Mouse (Mus musculus) midbrain, embryonic 11.5 days (tissue): ENCODE measurements at regions not wholly inside any gene's neighbourhood (a gene's known extent, or its start where the extent isn't known, plus 50 kb on each side); places are given as distances from the start of the nearest gene placed in this dataset.

ENCODE experiments used
- ATAC-seq: fragments of 200-750 bp; cut with Nextera tagmentation; 2 replicates; pipeline ENCODE4 v1.8.0; 2017; ENCODE audit warnings: moderate TSS enrichment, moderate library complexity; ENCODE audit not compliant: low FRiP score
- DNase-seq: peaks from one replicate; pipeline ENCODE4 v3.0.0; 2015; ENCODE audit warnings: low spot score; ENCODE audit errors: missing footprints
- H3K27ac ChIP-seq: fragments of 300-500 bp; sonication (generic); 2 replicates; pipeline ENCODE4 v1.5.1; 2014; ENCODE audit warnings: low read depth, low read length
- H3K27me3 ChIP-seq: fragments of 300-500 bp; sonication (generic); 2 replicates; pipeline ENCODE4 v1.6.1; 2014; ENCODE audit warnings: mild to moderate bottlenecking, low read length, moderate library complexity, mixed read lengths; ENCODE audit not compliant: control insufficient read depth, insufficient read depth
- H3K36me3 ChIP-seq: fragments of 300-500 bp; sonication (generic); 2 replicates; pipeline ENCODE4 v1.6.1; 2014; ENCODE audit warnings: mild to moderate bottlenecking, low read length, moderate library complexity, mixed read lengths; ENCODE audit not compliant: control insufficient read depth, insufficient read depth
- H3K4me1 ChIP-seq: fragments of 300-500 bp; sonication (generic); 2 replicates; pipeline ENCODE4 v1.6.1; 2014; ENCODE audit warnings: low read length; ENCODE audit not compliant: control insufficient read depth, insufficient read depth
- H3K4me2 ChIP-seq: fragments of 300-500 bp; sonication (generic); 2 replicates; pipeline ENCODE4 v1.6.1; 2014; ENCODE audit warnings: mild to moderate bottlenecking, moderate library complexity
- H3K4me3 ChIP-seq: fragments of 300-500 bp; sonication (generic); 2 replicates; pipeline ENCODE4 v1.5.1; 2014; ENCODE audit warnings: low read depth, low read length
- H3K9ac ChIP-seq: fragments of 300-500 bp; sonication (generic); 2 replicates; pipeline ENCODE4 v1.6.1; 2014; ENCODE audit warnings: low read length
- H3K9me3 ChIP-seq: fragments of 300-500 bp; sonication (generic); 2 replicates; pipeline ENCODE4 v1.6.1; 2016; ENCODE audit warnings: low read length; ENCODE audit not compliant: control insufficient read depth
- WGBS: fragments of 180-500 bp; shearing (Covaris S2); extraction: QIAGEN DNeasy Blood & Tissue Kit; methylation state at CpG from one replicate; pipeline ENCODE4 v1.1.7; 2014; 5-methylcytosine and 5-hydroxymethylcytosine counted together

- Histone ChIP-seq H3K9ac (no peak overlapping the region), H3K4me1 (no peaks in the 10 kb centered on the region), H3K27me3 (no peaks in the 10 kb centered on the region), H3K4me2 (no peak overlapping the region), H3K36me3 (no peaks in the 10 kb centered on the region), H3K27ac (no peak overlapping the region), H3K9me3 (no peaks in the 10 kb centered on the region), H3K4me3 (no peak overlapping the region)
- DNase-seq = peak; percentile 75
- no peak for ATAC-seq
- 23% methylated on average over 6 of the region's 6 CpGs for WGBS
Measured at GRCm38 (mm10) chr16:5483337-5483736, 227.6 kb upstream of the Eef2kmt start.

GRCm38 (mm10) chr16:5480148-5480547 is 224.4 kb upstream of the Eef2kmt start:
- no peak for ATAC-seq

GRCm38 (mm10) chr16:5478970-5479369 is 223.2 kb upstream of the Eef2kmt start:
- peaks cover 5% of the 10 kb centered on the region for H3K4me1 ChIP-seq
- no peak for ATAC-seq

More at GRCm38 (mm10) chr16:5480148-5480547, 224.4 kb upstream of the Eef2kmt start:
- Histone ChIP-seq H3K4me3 (no peak overlapping the region), H3K27ac (no peak overlapping the region), H3K9me3 (no peaks in the 10 kb centered on the region), H3K4me2 (no peak overlapping the region), H3K9ac (no peak overlapping the region), H3K36me3 (no peaks in the 10 kb centered on the region), H3K27me3 (no peaks in the 10 kb centered on the region), H3K4me1 (no peaks in the 10 kb centered on the region; the same call in 1 of the 2 replicates)
- 88% methylated on average over 1 of the region's 1 CpGs for WGBS
- DNase-seq = no peak

GRCm38 (mm10) chr16:5471321-5471720 is 215.5 kb upstream of the Eef2kmt start:
- Histone ChIP-seq H3K36me3 (no peaks in the 10 kb centered on the region), H3K4me1 (peaks cover 6% of the 10 kb centered on the region), H3K9me3 (no peaks in the 10 kb centered on the region), H3K27ac (no peak overlapping the region), H3K4me2 (no peak overlapping the region), H3K27me3 (no peaks in the 10 kb centered on the region; the same call in 1 of the 2 replicates), H3K4me3 (no peak overlapping the region), H3K9ac (no peak overlapping the region)
- DNase-seq (peak; percentile 92), ATAC-seq (no peak)
- 22% methylated on average over 5 of the region's 5 CpGs for WGBS

More at GRCm38 (mm10) chr16:5478970-5479369, 223.2 kb upstream of the Eef2kmt start:
- Histone ChIP-seq H3K27ac (no peak overlapping the region), H3K4me2 (no peak overlapping the region), H3K36me3 (no peaks in the 10 kb centered on the region), H3K27me3 (no peaks in the 10 kb centered on the region), H3K4me3 (no peak overlapping the region), H3K9ac (no peak overlapping the region), H3K9me3 (no peaks in the 10 kb centered on the region)
- no peak for DNase-seq

- no peak overlapping the region for H3K4me2 ChIP-seq
- no peaks in the 10 kb centered on the region for H3K36me3 ChIP-seq
- no peak overlapping the region for H3K9ac ChIP-seq
- H3K9me3 ChIP-seq = no peaks in the 10 kb centered on the region
- H3K4me3 ChIP-seq = no peak overlapping the region
- H3K27me3 ChIP-seq = no peaks in the 10 kb centered on the region
- peak; percentile 93 for DNase-seq
- H3K4me1 ChIP-seq = no peaks in the 10 kb centered on the region
- 5% methylated on average over 3 of the region's 3 CpGs for WGBS
- ATAC-seq = peak; percentile 59
- no peak overlapping the region for H3K27ac ChIP-seq
Measured at GRCm38 (mm10) chr16:5467587-5467986, 211.8 kb upstream of the Eef2kmt start.

- Histone ChIP-seq H3K27me3 (no peaks in the 10 kb centered on the region), H3K27ac (no peak overlapping the region), H3K4me2 (no peak overlapping the region), H3K36me3 (no peaks in the 10 kb centered on the region), H3K4me3 (no peak overlapping the region), H3K4me1 (no peaks in the 10 kb centered on the region), H3K9me3 (no peaks in the 10 kb centered on the region), H3K9ac (no peak overlapping the region)
- ATAC-seq (no peak), DNase-seq (peak; percentile 66)
- WGBS = 53% methylated on average over 2 of the region's 2 CpGs
Measured at GRCm38 (mm10) chr16:5466760-5467159, 211.0 kb upstream of the Eef2kmt start.

- 3% methylated on average over 5 of the region's 5 CpGs for WGBS
- H3K36me3 ChIP-seq = no peaks in the 10 kb centered on the region
- peak; percentile 92 for DNase-seq
- H3K4me2 ChIP-seq = no peak overlapping the region
- H3K27ac ChIP-seq = peak overlapping the region; percentile 37
- peaks cover 24% of the 10 kb centered on the region for H3K4me1 ChIP-seq
- H3K9ac ChIP-seq = no peak overlapping the region
- ATAC-seq = peak; percentile 78
- H3K9me3 ChIP-seq = no peaks in the 10 kb centered on the region
- peaks cover 14% of the 10 kb centered on the region; the same call in 1 of the 2 replicates for H3K27me3 ChIP-seq
- H3K4me3 ChIP-seq = no peak overlapping the region
Measured at GRCm38 (mm10) chr16:5455352-5455965, 199.7 kb upstream of the Eef2kmt start.

GRCm38 (mm10) chr16:5454243-5454642 is 198.5 kb upstream of the Eef2kmt start:
- Histone ChIP-seq H3K27me3 (peaks cover 14% of the 10 kb centered on the region; the same call in 1 of the 2 replicates), H3K27ac (no peak overlapping the region), H3K4me3 (no peak overlapping the region), H3K9ac (no peak overlapping the region), H3K4me2 (no peak overlapping the region), H3K4me1 (peaks cover 24% of the 10 kb centered on the region), H3K9me3 (no peaks in the 10 kb centered on the region), H3K36me3 (no peaks in the 10 kb centered on the region)
- DNase-seq (peak; percentile 88), ATAC-seq (no peak)
- WGBS = 22% methylated on average over 5 of the region's 6 CpGs

GRCm38 (mm10) chr16:5452971-5453370 is 197.2 kb upstream of the Eef2kmt start:
- H3K36me3 ChIP-seq = no peaks in the 10 kb centered on the region
- H3K9ac ChIP-seq = no peak overlapping the region
- H3K27me3 ChIP-seq = peaks cover 14% of the 10 kb centered on the region; the same call in 1 of the 2 replicates
- no peaks in the 10 kb centered on the region for H3K9me3 ChIP-seq
- WGBS = 70% methylated on average over 6 of the region's 6 CpGs
- H3K4me1 ChIP-seq = peaks cover 24% of the 10 kb centered on the region
- no peak for ATAC-seq
- no peak overlapping the region for H3K27ac ChIP-seq
- no peak for DNase-seq
- no peak overlapping the region for H3K4me3 ChIP-seq
- no peak overlapping the region for H3K4me2 ChIP-seq
